Mouse (Mus musculus) thymus, postnatal 10 days (tissue): Measurements from ENCODE around the gene 2410002F23Rik.
"Not testable (repeated sequence)": the region's sequence is repeated elsewhere in the genome, so short reads cannot be mapped to it uniquely, and the experiment has no call there.

Experiments
- DNase-seq, 2 experiments: peaks; one replicate each; pipeline ENCODE4 v3.0.0; 2021; ENCODE audit warnings: low spot score in 2 of 2

Gene 2410002F23Rik

DNA sequence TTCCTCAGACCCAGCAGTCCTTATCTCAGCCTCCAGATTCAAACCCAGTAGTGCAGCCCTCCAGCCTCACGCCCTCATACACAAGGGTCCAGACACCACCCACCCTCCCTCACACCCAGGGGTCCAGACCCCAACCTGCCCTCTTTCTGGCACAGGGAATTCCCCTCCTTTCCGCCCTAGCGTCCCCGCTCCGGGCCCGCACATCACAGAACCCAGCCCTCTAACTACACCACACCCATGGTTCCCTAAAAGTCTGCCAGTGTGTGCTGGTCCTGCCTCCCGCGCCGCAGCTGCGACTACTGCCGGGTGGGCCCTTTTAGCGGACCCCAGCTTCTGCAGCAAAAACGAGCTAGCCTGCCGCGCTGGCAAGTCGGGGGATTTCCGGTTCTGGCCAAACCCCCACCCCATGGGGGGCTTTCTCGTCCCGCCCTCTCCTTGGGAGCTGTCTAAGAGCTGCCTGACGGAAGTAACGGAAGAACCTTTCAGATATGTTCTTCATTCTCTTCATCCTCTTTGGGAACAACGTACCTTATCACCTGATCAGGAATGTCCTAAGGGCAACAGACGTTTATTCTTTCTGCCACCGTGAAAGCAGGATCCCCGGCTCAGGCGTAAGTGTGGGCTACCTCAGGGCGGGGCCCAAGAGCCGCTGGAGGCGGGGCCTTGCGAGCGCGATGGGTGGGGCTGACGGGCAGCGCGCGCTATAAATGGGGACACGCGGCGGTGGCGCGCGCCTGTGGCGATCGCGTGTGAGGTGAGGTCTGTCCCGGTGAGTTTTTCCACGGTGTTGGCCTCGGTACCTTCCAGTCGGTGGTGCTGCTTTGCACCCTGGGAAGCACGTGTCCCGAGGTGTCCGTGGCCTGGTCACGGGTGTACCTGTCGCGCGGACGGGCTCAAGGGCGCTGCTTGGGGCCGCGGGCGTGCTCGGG is at the start of gene 2410002F23Rik, which contains the start of gene 1700028J19Rik:
Gene 2410002F23Rik (plus strand): TSS at position 668 of the 929 bp plus-strand sequence.
Gene 1700028J19Rik (minus strand): TSS at position 641 of the 929 bp plus-strand sequence.
- peak; percentile 89 to 93 for DNase-seq

DNA sequence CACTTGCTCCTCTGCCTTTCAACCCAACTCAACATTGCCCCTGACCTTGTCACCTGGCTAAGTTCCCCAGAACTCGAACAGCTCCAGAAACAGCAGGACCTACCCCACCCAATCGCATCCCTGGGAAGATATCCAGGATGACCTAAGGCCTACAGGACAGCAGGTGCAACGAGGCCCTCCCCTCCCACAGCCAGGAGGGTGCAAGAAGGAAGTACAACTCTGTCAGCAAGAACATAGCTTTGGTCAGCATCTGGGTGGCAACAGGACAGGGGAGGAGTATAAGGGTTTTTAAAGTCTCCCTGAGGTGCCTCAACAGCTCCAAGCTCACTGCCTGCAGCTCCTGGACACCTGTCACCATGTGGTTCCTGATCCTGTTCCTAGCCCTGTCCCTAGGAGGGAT is 48.6 kb upstream of the 2410002F23Rik start, which contains the start of gene Klk1b3:
Gene Klk1b3 (plus strand): TSS at position 301 of the 400 bp plus-strand sequence.
- DNase-seq: no peak

DNA sequence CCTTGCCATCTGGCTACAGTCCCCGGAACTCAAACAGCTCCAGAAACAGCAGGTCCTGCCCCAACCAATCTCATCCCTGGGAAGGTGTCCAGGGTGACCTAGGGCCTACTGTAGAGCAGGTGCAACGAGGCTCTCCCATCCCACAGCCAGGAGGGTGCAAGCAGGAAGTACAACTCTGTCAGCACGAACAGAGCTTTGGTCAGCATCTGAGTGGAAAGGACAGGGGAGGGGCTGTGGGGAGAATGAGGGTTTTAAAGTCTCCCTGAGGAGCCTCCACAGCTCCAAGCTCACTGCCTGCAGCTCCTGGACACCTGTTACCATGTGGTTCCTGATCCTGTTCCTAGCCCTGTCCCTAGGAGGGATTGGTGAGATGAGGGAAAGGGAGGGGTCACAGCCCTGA is 39.4 kb upstream of the 2410002F23Rik start, which contains the start of gene Klk1b4:
Gene Klk1b4 (plus strand): TSS at position 301 of the 400 bp plus-strand sequence.
- DNase-seq: not testable (repeated sequence)

DNA sequence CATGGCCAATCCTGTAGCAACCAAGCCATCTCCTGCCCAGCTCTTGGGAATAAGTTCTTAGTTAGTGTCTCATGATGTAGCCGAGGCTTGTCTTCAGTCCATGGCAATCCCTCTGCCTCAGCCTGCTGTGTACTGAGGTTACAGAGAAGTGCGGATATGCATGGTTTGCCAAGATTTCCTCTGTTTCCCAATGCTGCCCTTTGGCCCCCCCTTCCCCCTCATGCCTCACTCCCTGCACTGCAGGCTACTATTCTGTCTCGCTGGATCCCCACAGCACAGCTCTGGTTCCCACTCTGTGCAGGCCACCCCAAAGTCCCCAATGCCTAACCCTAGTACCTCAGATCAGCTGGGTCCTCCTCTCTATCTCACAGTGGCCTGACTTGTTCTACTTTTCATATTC is 38.2 kb upstream of the 2410002F23Rik start:
- DNase-seq: no peak

DNA sequence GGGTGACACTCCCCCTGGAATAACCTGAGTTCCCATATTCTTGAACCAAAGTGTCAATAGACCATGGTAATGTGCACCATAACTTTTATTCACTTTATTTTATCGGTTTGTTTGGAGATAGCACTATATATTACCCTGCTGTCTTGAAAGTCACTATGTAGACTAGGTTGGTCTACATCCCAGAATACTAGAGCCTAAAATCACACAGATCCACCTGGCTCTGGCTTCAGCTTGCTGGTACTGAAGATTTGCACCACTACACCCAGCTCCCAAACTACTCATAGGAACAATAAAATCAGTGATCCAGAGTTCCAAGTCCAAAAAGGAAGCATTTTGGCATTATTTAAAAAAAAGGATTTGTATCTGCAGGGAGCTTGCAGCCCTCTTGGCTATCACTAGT is 30.9 kb upstream of the 2410002F23Rik start, which contains the start of gene Klk1b5:
Gene Klk1b5 (plus strand): TSS at position 301 of the 400 bp plus-strand sequence.
- no peak for DNase-seq

DNA sequence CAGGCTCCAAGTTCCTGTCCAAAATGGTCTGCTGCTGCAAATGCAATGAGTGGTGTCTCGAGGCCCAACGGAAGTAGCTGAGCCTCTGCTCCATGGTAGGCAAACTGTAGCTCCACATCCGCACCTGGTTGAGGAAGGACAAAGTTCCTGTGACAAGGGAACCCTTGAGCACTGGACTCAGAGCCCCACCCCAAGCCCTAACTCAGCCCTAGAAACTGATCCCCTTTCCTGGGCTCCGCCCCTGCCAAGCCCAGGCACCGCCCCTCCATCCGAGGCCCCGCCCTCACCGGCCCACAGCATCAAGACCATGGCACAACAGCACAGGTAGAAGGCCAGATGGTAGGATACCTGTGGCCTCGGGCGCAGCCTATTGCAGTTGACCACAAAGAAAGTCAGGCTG is 24.9 kb upstream of the 2410002F23Rik start:
- not testable (repeated sequence) for DNase-seq

DNA sequence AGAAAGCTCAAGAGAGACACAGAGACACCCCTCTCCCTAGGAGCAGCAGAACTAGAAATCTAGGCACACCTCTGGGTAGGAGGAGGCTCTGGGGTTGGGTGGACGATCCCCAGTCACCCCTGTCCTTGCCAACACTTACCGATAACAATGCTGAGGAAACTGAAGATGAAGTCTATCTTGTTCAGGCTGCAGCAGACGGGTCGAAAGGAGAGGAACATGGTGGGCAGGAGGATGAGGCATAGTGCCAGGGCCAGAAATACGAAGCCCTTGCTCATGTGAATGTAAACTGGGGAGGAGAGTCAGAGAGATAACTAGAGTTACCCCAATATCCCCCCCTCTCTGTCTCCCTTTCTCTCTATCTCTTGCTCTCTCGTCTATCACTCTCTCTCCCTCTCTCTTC is 24.2 kb upstream of the 2410002F23Rik start:
- not testable (repeated sequence) for DNase-seq

DNA sequence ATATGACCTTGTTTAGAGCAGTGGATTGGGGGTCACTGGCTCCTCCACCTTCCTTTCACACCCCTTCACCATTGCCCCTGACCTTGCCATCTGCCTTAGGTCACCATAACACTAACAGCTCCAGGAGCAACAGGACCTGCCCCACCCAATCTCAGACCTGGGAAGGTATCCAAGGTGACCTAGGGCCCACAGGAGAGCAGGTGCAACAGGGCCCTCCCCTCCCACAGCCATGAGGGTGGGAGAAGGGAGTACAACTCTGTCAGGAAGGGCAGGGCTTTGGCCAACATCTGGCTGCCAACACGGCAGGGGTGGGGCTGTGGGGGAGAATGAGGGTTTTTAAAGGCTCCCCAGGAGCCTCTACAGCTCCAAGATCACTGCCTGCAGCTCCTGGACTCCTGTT is 21.4 kb upstream of the 2410002F23Rik start, which contains the start of gene Klk1:
Gene Klk1 (plus strand): TSS at position 285 of the 400 bp plus-strand sequence.
- DNase-seq: no peak

DNA sequence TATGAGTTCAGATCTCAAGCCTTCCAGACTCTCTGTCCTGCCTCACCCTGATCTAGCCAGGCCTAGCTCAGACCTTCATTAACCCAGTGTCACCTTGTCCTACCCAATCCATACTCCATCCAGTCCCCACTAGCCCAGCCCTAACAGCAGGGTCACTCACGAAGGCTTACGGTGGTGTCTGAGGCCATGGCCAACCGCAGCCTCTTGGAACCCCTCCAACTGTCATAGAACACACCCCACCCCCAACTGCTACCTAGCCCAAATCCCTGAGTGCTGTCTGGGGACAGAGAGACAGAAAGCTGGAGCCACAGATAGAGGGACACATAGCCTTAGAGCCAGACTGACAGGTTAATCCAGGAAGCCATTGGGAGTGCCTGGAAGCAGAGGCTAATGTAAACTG is 10.6 kb upstream of the 2410002F23Rik start, which contains the start of gene Gm36864:
Gene Gm36864 (plus strand): TSS at position 269 of the 400 bp plus-strand sequence.
- DNase-seq: no peak

DNA sequence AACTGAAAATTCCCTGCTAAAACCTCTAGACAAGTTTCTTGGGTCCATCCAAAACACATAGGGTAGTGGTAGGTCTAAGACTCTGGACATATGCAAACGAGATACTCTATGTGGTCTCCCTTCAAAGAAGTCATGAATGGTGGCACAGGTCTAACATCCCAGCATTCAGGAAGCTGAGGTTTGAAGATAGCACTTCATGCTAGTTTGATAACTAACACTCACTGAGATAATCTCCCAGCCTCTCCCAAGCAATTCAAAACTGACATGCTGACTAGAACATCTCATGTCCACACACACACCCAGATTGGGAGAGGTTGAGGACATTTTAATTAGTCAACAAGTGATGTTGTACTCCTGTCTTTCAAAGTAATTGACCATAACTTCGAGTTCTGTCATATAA is 6.6 kb upstream of the 2410002F23Rik start:
- DNase-seq: no peak

DNA sequence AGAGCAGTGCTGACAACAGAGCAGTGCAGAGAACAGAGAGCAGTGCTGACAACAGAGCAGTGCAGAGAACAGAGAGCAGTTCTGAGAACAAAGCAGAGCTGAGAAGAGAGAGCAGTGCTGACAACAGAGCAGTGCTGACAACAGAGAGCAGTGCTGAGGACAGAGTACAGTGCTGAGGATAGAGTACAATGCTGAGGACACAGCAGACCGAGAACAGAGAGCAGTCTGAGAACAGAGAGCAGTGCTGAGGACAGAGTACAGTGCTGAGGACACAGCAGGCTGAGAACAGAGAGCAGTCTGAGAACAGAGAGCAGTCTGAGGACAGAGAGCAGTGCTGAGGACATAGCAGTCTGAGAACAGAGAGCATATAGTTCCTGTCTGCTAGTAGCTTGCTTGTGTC is 5.8 kb upstream of the 2410002F23Rik start:
- DNase-seq: no peak

DNA sequence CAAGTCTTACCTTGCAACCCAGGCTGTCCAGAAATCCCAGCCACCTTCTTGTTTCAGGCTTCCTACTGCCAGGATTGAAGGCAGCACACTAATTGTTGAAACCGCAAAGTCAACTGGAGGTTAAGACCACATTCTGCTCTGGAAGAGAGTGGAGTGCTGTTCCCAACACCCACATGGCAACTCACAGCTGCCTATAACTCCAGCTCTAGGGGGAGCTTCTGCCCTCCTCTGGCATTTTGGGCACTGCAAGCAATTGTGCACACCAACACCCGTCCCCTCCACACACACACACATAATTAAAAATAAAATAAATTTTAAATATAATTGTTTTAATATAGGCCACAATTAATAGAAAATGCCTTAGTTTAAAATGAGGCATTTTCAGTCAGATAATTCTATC is 5.4 kb upstream of the 2410002F23Rik start:
- no peak for DNase-seq

DNA sequence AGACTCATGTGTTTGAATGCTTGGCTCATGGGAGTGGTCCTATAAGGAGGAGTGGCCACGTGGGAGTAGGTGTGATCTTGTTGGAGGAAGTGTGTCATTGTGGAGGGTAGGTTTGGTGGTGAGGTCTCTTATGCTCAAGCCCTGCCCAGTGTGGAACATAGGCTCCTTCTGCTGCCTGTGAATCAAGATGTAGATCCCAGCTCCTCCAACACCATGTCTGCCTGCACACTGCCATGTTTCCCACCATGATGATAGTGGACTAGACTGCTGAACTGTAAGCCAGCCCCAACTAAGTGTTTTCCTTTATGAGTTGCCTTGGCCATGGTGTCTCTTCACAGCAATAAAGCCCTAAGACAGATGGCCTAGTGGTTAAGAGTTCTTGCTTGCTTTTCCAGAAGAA is 2.4 kb upstream of the 2410002F23Rik start:
- no peak for DNase-seq

DNA sequence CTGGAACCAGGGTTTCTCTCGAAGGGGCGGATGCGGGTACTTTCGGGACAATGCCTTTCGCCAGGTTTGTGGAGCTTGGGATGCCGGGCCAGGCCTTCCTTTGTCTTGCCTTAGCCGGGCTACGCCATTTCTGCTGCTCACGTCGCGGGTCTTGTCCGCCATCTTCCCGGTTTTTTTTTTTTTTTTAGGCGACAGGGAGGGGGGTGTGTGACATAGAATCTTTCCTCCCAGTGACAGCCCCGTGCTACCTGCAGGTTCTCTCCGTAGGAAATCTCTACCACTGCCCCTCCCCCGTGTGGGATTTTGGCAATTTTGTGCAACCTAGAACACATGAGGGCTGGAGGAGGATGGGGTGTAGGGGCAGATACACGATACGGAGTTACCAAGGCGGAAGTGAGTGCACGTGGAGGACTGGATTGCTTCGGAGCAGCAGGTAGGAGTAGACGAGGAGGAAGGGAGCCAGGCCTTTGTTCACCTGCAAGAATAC is 505 bp downstream of the 2410002F23Rik start:
- peak; percentile 33 to 61 for DNase-seq

DNA sequence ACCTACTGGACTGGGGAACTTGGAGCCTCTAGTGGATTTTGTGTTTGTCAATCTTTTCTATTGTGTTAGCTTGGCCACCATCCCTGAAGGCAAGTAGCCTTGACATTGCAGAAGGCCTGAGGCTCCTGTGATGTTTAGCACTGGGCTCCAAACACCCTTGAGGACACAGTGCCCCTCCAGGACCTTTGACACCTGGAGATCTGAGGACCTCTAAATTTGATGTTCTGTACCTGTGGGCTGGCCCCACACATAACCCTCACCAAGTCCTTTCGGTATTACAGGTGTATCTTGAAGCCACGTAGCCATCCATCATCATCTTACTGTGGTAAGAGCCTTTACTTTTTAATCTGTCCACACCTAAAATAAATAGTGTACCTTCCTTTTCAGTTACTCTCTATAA is 1.4 kb downstream of the 2410002F23Rik start:
- DNase-seq: no peak

DNA sequence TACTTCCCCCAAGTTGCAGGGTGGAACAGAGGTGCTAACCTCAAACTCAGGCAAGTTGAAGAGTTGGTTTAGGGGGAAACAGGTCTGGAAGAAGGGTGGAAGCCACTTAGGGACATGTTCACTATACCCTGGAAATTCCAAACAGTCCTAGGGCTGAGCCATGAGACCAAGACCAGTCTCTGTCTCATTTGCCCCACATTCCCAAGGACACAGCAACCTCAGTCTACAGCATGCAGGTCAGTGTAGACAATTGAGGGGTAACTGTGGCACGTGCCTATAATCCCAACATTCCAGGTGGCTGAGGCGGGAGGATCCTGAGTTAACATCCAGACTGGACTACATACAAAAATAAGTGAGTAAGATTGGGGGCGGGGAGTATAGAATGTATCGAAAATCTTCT is 2.7 kb downstream of the 2410002F23Rik start:
- DNase-seq: no peak

DNA sequence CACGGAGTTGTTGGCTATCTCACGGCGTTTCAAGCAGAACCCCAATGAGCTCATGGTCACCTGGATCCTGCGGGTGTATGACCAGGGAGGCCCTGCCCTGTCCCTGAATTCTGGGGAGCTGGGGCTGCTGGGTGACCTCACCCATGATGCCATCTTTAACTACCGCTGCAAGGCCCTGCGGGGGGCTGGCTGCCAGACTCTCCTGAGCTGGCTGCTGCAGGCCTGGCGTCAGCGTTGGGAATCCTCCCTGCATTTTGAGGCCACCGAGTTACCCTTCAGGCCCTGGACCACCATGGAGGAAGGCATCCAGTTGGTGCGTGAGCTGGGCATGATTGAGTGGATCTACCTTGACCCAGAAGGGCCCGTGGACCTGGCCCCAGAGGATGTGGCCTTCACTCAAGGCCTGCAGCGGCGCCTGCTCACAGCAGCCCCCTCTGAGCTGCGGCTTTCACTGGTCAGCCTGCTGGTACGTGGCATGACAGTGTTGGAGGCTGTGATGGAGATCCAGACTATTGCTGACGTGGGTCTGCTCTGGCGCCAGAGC is 4.3 kb downstream of the 2410002F23Rik start:
- DNase-seq: not testable (repeated sequence)

DNA sequence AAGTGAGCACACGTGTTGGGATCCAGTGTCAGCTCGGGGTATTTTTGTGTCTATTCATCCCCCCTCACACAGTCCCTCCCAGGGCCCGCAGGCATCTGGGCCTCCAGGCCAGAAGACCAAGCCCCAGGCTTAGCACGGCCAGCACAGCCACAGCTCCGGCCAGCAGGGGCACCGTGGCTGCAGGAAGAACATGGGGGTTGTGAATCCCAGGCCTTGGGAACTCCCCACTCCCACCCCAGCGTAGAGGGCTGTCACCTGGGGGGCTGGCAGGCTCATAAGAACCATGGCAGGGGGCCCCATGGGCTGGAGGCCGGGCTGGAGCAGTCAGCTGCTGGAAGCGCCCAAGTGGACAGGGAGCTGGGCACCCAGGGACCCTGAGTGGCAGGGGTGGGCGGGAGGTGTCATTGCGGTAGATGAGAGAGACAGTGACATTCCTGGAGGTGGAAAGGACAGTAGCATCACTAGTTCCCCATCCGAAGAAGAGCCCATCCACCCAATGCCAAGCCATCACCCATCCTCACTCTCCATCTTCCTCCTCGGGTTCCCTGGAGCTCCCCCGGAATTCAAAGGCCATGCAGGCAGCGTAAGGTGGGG is 6.6 kb downstream of the 2410002F23Rik start:
- DNase-seq: no peak

DNA sequence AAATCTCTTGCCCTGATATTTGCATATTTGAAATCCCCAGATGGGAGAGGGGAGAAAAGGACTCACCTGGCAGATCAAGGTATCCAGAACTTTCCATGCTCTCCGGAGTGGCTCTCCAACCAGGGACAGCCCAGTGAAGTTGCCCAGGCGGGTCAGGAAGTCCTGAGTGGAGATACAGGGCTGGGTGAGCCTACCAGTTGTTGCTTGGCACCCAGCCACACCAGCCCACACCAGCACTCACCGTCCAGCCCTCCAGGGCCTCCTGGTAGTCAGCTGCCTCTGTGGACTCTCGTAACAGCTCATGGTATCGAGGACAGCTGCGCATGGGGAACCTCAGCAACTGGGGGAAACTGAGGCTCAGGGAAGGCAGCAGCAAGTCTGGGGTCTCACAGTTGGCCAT is 8.4 kb downstream of the 2410002F23Rik start:
- DNase-seq: no peak

DNA sequence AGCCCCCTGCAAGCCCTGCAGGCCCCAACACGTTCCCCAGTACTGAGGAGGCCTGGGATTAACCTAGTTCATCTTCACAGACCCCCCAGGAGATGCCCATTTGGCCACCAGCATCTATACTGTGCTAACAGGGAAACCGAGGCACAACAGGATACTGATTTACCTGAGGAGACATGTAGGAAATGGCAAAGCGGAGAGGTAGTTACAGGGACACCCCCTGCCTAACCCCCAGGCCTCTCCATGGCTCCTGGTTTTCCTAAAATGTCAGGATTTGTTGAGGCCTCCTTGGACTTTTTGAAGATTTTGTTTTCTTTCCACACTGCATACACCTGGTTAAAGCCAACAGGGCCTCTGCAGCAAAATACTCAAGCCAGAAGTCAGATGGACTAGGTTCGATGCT is 10.8 kb downstream of the 2410002F23Rik start, which contains the start of gene Acp4:
Gene Acp4 (minus strand): TSS at position 101 of the 400 bp plus-strand sequence.
- DNase-seq: no peak

DNA sequence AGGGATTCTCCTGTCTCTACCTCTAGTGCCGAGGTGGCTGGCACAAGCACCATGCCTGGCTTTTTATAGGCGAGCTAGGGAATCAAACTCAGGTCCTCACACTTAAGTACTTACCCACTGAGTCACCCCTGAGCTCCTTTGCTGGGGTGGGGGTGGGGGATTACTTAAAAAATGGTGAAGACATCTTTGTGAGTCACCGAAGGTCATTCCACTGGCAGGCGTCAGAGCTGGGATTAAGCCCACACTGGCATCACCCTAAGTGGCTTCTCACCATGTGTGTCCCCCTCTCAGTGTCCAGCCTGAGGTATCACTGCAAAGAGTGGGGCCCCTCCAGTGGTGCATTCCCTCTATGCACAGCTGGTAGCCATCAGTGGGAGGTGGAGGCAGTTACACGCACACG is 13.9 kb downstream of the 2410002F23Rik start:
- DNase-seq: no peak

DNA sequence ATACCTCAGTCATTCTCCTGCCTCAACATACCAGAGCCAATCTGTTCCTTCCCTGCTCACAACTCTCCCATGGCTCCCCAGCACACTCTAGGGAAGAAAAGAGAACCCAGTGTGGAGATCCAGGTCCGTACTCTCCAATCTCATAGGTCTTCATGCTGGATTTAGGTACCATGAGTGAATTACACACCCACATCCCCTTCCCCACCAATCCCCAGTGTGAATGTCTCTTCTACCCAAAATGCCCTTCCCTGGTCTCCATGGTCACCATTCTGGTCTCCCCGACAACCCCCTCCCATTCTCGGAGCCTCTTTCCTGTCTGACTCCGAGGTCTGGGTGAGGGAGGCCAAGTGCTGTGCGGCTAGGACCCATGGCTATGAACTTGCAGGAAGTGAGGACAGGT is 14.6 kb downstream of the 2410002F23Rik start, which contains the start of gene Gm15517:
Gene Gm15517 (plus strand): TSS at position 301 of the 400 bp plus-strand sequence.
- DNase-seq: no peak
